Mouse (Mus musculus) CD4-positive naive resting alpha-beta T cell, adult 57 days (primary cell): ENCODE results near the gene Olfr1221. TPM values are rescaled to one million over a fixed set of nuclear protein-coding genes. Genes with fewer than 3 reads are reported as not detected.

ENCODE experiments used
- total RNA-seq: library from RNA; stranded (reverse); gene quantifications from one replicate; pipeline ENCODE4 v1.2.4, GENCODE M21; 2023

Gene Olfr1221
- total RNA-seq: not detected

GRCm38 (mm10) chr2:89117183-89117582 lies at the start of gene Olfr1221:
Gene Olfr1221, minus strand, starts transcription at chr2:89117283.

GRCm38 (mm10) chr2:89163991-89164390 lies 46.9 kb upstream of the Olfr1221 start, which contains the start of gene Olfr1224-ps1:
Gene Olfr1224-ps1, minus strand, starts transcription at chr2:89164091.

GRCm38 (mm10) chr2:89151460-89151859 lies 34.4 kb upstream of the Olfr1221 start, which contains the start of gene Olfr1223:
Gene Olfr1223, minus strand, starts transcription at chr2:89151560.

DNA sequence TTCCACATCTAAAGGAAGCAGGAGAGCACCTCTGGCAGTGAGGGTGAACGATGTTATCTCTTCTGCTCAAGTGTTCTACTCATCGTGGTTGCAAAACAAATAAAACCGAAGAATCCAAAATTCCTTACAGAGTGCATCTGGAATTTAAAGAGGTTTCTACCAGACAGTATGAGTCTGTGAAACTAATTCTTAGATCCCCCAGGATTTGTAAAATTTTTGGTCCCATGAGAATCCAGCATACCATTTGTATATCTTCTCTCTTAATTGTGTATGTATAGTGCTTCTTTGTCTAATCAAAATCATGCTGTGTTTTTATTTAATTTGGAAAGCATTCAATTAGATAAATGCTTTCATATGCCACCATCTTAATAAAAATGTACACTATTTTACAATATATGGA lies 15.9 kb upstream of the Olfr1221 start, which contains the start of gene Olfr1222:
Gene Olfr1222, minus strand, starts transcription at position 101 of the 400 bp plus-strand sequence.

GRCm38 (mm10) chr2:89106735-89107134 lies 10.3 kb downstream of the Olfr1221 start, which contains the start of gene Olfr1220:
Gene Olfr1220, minus strand, starts transcription at chr2:89106835.

GRCm38 (mm10) chr2:89083413-89083812 lies 33.7 kb downstream of the Olfr1221 start, which contains the start of gene Olfr1219:
Gene Olfr1219, minus strand, starts transcription at chr2:89083513.

GRCm38 (mm10) chr2:89061087-89061486 lies 56.0 kb downstream of the Olfr1221 start, which contains the start of gene Olfr1218:
Gene Olfr1218, minus strand, starts transcription at chr2:89061187.

Other genes starting within 250 kb of the Olfr1221 start
- gene Olfr1208, start 215.0 kb downstream of the Olfr1221 start, total RNA-seq: not detected
- not detected for gene Olfr1209, start 202.1 kb downstream of the Olfr1221 start, total RNA-seq
- not detected for gene Olfr1211, start 179.2 kb downstream of the Olfr1221 start, total RNA-seq
- not detected for gene Olfr1212, start 163.3 kb downstream of the Olfr1221 start, total RNA-seq
- gene Gm13762, start 137.0 kb downstream of the Olfr1221 start, total RNA-seq: not detected
- not detected for gene Olfr1214, start 124.6 kb downstream of the Olfr1221 start, total RNA-seq
- not detected for gene Olfr1215, start 110.3 kb downstream of the Olfr1221 start, total RNA-seq
- gene Olfr1216, start 98.9 kb downstream of the Olfr1221 start, total RNA-seq: not detected
- not detected for gene Olfr1217, start 85.2 kb downstream of the Olfr1221 start, total RNA-seq
- gene Olfr1218, start 56.1 kb downstream of the Olfr1221 start, total RNA-seq: not detected
- not detected for gene Olfr1219, start 33.8 kb downstream of the Olfr1221 start, total RNA-seq
- not detected for gene Olfr1220, start 10.4 kb downstream of the Olfr1221 start, total RNA-seq
- gene Olfr1222, start 15.8 kb upstream of the Olfr1221 start, total RNA-seq: not detected
- not detected for gene Olfr1223, start 34.3 kb upstream of the Olfr1221 start, total RNA-seq
- not detected for gene Olfr1224-ps1, start 46.8 kb upstream of the Olfr1221 start, total RNA-seq
- gene Olfr1225, start 57.4 kb upstream of the Olfr1221 start, total RNA-seq: not detected
- gene Olfr1226, start 82.8 kb upstream of the Olfr1221 start, total RNA-seq: not detected
- gene Olfr1228, start 136.8 kb upstream of the Olfr1221 start, total RNA-seq: not detected
- gene Olfr1229, start 170.7 kb upstream of the Olfr1221 start, total RNA-seq: not detected
- gene Olfr1230, start 180.0 kb upstream of the Olfr1221 start, total RNA-seq: not detected
- not detected for gene Olfr1231, start 189.8 kb upstream of the Olfr1221 start, total RNA-seq
- gene Olfr1232, start 212.4 kb upstream of the Olfr1221 start, total RNA-seq: not detected
- gene Olfr1233, start 225.1 kb upstream of the Olfr1221 start, total RNA-seq: not detected
- gene Olfr1234, start 247.6 kb upstream of the Olfr1221 start, total RNA-seq: not detected